Mouse (Mus musculus) c-Kit-positive CD71-positive TER-119-negative erythroid progenitor cells, embryonic 14.5 days (primary cell): Measurements from ENCODE around the gene Ly6g6c.

ENCODE experiments used
- DNase-seq: peaks from one replicate; pipeline ENCODE4 v3.0.0-alpha.2; 2013; ENCODE audit warnings: low read depth

Ly6g6c gene

DNA sequence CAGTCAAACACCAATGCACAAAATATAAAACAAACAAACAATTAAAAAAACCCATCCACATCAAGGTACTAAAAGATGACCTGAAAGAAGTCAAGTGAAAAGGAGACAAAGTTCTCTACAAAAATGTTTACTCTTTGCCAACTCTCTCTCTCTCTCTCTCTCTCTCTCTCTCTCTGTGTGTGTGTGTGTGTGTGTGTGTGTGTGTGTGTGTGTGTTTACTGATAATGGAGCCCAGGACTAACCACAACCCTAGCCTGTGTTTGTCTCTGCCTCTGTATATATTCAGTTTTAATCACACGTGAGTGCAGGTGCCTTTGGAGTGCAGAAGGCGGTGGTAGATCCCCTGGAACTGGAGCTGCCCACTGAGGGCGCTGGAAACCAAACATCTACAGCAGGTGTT, 8.1 kb upstream of the Ly6g6c start:
- no peak for DNase-seq

DNA sequence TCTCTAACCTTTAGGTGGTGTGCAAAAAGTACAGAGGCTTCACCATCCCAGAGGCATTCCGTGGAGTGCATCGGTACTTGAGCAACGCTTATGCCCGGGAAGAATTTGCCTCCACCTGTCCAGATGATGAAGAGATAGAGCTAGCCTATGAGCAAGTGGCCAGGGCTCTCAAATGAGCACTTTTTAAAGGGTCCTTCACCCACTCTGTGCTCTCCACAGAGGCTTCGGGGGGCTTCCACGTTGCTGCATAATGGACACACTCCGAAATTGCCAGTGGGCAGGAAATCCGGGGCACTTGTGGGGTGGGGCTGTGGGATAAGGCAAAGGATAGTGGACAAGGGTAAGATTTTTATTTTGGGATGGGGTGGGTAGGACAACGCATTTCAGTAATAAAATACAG, 6.9 kb upstream of the Ly6g6c start:
- DNase-seq = no peak

DNA sequence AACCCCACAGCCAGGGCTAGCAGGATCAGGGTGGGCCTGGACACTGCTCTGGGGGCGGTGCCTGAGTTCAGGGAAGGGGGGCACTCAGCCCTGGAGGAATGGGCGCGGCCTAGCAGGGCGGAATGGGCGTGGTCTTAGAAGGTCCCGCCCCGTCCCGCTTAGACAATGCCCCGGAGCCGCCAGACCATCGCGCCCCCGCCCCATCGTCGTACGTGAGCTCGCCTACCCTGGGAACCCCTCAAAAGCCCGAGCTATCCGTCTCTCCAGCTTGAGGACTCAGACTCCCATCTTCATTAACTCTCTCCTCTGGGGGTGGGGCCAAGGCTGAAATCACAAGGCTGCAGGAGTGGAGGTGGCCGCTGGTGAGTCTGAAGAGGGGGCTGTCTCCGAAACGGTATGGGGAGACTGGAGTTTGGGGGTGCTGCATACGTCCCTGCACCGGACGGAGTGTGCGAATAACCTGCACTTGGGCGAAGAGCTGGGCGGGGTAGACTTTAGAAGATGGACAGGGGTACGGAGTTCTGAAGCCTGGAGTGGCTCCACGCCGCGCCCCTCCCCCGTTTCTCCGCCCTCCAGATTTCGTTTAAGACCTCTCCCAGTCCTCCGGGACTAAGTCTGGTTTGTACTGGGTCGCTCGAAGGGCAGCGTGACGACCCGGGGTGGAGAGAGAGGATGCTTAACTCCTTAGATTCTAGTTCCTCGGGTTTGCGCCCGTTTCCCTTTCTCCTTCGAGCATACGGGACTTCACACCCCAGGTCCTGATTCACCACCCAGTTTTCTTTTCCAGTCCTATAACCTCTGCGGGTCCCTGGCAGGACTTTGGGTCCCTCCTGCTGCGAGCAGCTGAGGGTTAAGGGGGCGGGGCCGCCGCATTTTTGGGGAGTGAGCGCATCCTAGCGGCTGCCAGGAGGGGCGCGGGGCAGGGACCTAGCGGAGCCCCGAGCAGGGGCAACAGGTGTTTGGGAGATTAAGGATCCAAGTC, 6.0 kb upstream of the Ly6g6c start, which contains the start of gene Ddah2:
Gene Ddah2 (plus strand): TSS at position 125 of the 982 bp plus-strand sequence.
- DNase-seq = no peak

GRCm38 (mm10) chr17:35060071-35060470, 5.1 kb upstream of the Ly6g6c start:
- DNase-seq = no peak

DNA sequence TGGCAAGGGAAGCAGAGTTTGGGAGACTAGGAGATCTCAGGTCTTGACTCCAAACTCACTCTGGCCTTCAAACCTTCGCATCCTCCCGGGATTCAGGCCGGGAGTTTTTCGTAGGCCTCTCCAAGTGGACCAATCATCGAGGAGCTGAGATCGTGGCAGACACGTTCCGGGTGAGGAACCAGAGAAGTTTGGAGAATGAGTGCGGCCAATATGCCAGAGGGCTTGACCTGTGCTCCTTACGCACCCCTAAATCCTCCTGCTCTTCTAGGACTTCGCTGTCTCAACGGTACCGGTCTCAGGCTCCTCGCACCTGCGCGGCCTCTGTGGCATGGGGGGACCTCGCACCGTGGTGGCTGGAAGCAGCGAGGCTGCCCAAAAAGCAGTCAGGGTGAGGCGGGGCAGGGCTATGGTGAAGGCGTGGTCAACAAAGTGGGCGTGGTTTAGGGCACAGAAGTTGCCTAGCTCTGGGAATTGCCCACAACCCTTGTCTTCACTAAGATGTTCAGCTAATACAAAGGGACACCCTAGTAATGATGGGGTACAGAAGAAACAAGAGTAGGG, 4.4 kb upstream of the Ly6g6c start:
- DNase-seq = no peak

DNA sequence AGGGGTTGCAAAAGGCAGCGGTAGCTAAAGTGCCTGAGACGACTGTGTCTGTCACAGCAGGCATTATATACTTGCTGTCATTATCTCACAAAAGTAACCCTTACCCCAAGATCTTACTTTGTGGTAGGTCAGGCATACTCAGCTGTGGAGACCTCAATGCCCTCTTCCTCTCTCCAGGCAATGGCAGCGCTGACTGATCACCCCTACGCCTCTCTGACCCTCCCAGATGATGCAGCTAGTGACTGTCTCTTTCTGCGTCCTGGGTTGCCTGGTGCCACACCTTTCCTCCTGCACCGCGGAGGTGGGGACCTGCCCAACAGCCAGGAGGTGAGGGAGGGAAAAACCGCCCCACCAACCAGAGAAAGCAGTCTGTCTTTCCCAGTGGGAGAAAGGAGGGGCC, 3.9 kb upstream of the Ly6g6c start:
- no peak for DNase-seq

GRCm38 (mm10) chr17:35063466-35063865, 1.7 kb upstream of the Ly6g6c start:
- DNase-seq = no peak

GRCm38 (mm10) chr17:35064378-35064877, 760 bp upstream of the Ly6g6c start:
- no peak for DNase-seq

- no peak for DNase-seq
Measured at GRCm38 (mm10) chr17:35066084-35066483, 896 bp downstream of the Ly6g6c start, which contains the start of gene Mpig6b. Gene Mpig6b (minus strand): TSS chr17:35066184.

DNA sequence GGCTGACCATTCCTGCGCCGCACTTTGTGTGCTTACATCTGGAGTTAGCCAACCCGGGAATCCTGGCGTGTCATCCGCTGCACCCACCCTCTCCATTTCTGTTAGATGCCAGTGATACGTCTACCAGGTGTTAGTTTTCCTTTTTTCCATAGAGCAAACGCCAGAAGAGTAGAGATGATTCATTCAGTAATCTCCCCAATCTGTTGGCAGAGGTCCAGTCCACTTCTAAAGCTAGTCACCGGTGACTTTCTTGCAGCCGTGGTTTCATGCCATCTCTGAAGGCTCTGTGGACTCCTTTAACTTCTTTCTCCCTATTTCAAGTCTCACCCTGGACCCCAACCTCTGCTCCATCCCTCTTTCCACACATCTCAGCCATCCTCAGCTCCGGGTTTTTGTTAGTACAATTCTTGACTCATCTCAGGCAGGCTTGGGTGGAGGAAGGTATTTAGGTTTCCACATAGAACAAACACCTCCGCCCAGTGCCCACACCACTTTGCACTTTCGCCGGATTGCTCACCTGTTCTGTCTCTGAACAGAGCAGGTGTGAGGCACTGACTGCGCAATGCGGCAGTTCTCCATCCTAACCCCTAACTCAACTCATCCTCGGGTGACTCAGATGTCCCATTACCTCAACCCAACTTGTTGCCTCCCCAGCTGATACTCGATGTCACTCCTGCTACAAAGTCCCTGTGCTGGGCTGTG, 3.2 kb downstream of the Ly6g6c start:
- DNase-seq = no peak

DNA sequence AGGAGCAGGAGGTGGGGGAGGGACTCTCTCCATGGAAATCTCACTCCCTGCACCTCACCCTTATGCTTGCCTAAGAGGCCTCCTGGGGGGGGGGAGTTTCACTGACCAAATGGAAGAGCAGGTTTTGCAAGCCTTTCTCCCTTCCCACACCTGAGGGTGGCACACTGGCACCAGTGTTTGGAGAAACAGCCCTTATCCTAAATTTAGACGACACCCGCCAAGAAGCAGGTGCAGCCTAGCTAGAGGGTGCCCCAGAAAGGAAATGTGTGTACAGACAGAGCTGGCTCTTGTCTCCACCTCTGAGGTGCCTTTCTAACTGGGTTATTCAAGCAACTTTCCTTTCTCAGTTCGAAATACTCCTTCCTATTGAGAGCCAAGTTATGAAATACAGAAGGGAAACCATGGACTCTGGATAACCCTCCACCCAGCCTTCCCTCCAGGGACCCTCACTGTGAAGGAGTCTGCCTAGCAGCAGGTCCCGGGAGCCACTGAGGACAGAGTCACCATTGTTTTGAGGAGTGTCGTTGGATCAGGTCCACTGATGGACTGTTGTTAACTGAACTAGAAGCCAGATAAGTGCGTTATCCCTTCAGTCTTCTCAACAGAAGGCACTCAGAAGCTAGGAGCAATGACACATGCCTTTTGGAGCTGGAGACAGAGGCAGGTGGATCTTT, 5.5 kb downstream of the Ly6g6c start:
- DNase-seq = no peak

DNA sequence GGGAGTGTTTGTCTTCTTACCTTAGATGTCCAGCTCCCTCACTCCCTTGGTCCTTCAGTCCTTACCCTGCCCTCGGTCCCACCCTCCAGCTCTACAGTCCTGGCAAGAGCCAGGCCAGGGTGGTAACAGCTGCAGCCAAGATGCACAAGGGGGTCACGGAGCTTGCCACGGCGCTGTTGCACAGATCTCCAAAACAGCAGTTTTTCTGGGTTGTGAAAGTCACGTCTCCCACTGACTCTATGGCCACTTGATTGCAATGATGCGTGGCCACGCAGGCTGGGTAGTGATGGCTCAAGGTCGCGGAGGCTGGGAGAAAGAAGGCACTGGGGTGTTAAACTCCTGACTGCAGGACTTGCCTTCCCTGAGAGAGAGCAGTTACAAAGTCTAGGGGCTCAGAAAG, 6.3 kb downstream of the Ly6g6c start:
- no peak for DNase-seq

GRCm38 (mm10) chr17:35074097-35074496, 8.9 kb downstream of the Ly6g6c start:
- DNase-seq = no peak

GRCm38 (mm10) chr17:35076507-35077176, 11.5 kb downstream of the Ly6g6c start, which contains the start of gene Ly6g6e:
Gene Ly6g6e (plus strand): TSS chr17:35076902.
- no peak for DNase-seq

DNA sequence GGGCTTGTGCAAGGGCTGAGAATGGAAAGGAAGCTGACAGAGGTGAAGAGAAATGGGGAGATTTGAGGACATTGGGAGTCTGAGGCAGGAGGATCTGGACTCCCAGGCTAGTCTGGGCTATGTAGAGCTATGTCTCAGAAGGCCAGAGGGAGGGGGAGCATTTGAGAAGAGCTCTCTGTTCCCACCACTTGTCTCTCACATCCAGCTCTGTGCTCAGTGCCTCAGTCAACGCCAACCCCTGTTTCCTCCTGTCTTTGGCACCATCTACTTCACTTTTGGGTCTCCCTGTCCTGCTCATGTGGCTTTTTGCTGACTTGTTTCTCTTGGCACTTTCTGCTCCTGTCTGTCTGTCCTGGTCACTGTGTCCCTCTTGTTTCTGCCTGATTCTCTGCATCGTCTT, 12.1 kb downstream of the Ly6g6c start:
- no peak for DNase-seq

GRCm38 (mm10) chr17:35077786-35078233, 12.6 kb downstream of the Ly6g6c start, which contains the start of gene Ly6g6d:
Gene Ly6g6d (minus strand): TSS chr17:35078065.
- no peak for DNase-seq

- DNase-seq = peak; percentile 70
Measured at GRCm38 (mm10) chr17:35079778-35080177, 14.6 kb downstream of the Ly6g6c start.

GRCm38 (mm10) chr17:35080248-35080647, 15.1 kb downstream of the Ly6g6c start:
- no peak for DNase-seq

- no peak for DNase-seq
Measured at GRCm38 (mm10) chr17:35080710-35081109, 15.5 kb downstream of the Ly6g6c start.

GRCm38 (mm10) chr17:35082841-35083576, 17.8 kb downstream of the Ly6g6c start:
- no peak for DNase-seq
